Mouse (Mus musculus) C2C12 (cell line): Measurements from ENCODE around the gene Nle1. TPM values are rescaled to one million over a fixed set of nuclear protein-coding genes. Genes with fewer than 3 reads are reported as not detected.
A peak's percentile ranks its signal among the peaks of the same experiment; 100 is the strongest.
"Not testable (repeated sequence)": the region's sequence is repeated elsewhere in the genome, so short reads cannot be mapped to it uniquely, and the experiment has no call there.

Experiments
- H3K27me3 ChIP-seq: one replicate; pipeline ENCODE4 v1.6.1; 2011; ENCODE audit not compliant: control insufficient read depth, insufficient read depth, insufficient read length
- H3K36me3 ChIP-seq: one replicate; pipeline ENCODE4 v1.6.1; 2011; ENCODE audit not compliant: control insufficient read depth, insufficient read depth
- H3K4me3 ChIP-seq: one replicate; pipeline ENCODE4 v1.5.1; 2011; ENCODE audit warnings: mild to moderate bottlenecking, control low read depth; ENCODE audit not compliant: poor library complexity, insufficient read depth, severe bottlenecking
- H3K79me2 ChIP-seq: one replicate; pipeline ENCODE4 v1.6.1; 2011; ENCODE audit not compliant: control insufficient read depth, insufficient read depth
- H3K79me3 ChIP-seq: one replicate; pipeline ENCODE4 v1.6.1; 2011; ENCODE audit warnings: low read depth, control low read depth
- H3ac ChIP-seq: one replicate; pipeline ENCODE3; 2011; ENCODE audit warnings: low read depth; ENCODE audit not compliant: control insufficient read depth, insufficient read length
- CEBPB ChIP-seq: IDR thresholded peaks from one replicate; pipeline ENCODE4 v1.6.1; 2011; ENCODE audit warnings: low read depth, mild to moderate bottlenecking, control low read depth, moderate library complexity
- CTCF ChIP-seq: IDR thresholded peaks from one replicate; pipeline ENCODE4 v1.5.1; 2011; ENCODE audit not compliant: control insufficient read depth, insufficient read depth, insufficient read length
- FOSL1 ChIP-seq: IDR thresholded peaks from one replicate; pipeline ENCODE4 v1.8.0; 2011; ENCODE audit warnings: mild to moderate bottlenecking, low read length; ENCODE audit not compliant: poor library complexity, insufficient read depth, severe bottlenecking
- MAX ChIP-seq: IDR thresholded peaks from one replicate; pipeline ENCODE4 v1.6.1; 2011; ENCODE audit warnings: mild to moderate bottlenecking, control low read depth
- MYOD1 ChIP-seq: IDR thresholded peaks from one replicate; pipeline ENCODE4 v1.6.1; 2011; ENCODE audit warnings: low read depth; ENCODE audit not compliant: control insufficient read depth, insufficient read length
- MYOG ChIP-seq: IDR thresholded peaks from one replicate; pipeline ENCODE4 v1.6.1; 2011; ENCODE audit not compliant: control insufficient read depth, insufficient read length; ENCODE audit errors: extremely low read depth
- USF1 ChIP-seq: IDR thresholded peaks from one replicate; pipeline ENCODE4 v1.6.1; 2011; ENCODE audit warnings: low read depth, mild to moderate bottlenecking, control low read depth, moderate library complexity
- polyA plus RNA-seq: library from polyadenylated mRNA; unstranded; fragments of >200 nt; fragmentation: generic; extraction: Trizol; gene quantifications from one replicate; pipeline ENCODE4 v1.2.1, GENCODE M21; 2012; ENCODE audit warnings: missing spikeins

The Nle1 gene
- polyA plus RNA-seq, 1 experiment, result 46.5 TPM

GRCm38 (mm10) chr11:82950736-82951481 lies 42.7 kb upstream of the Nle1 start, which contains the start of gene Slfn5:
Gene Slfn5 (plus strand): TSS chr11:82951349.
- Histone ChIP-seq H3K79me2 (no peaks in the 10 kb centered on the region), H3ac (no peak within 1 kb of the TSS), H3K27me3 (no peaks in the 10 kb centered on the region), H3K36me3 (no peaks in the 10 kb centered on the region), H3K4me3 (no peak within 1 kb of the TSS), H3K79me3 (no peaks in the 10 kb centered on the region)
- TF ChIP-seq MYOG (no peak), CTCF (no peak), USF1 (no peak), FOSL1 (no peak), CEBPB (no peak), MAX (no peak), MYOD1 (no peak)

GRCm38 (mm10) chr11:82949036-82949435 lies 40.8 kb upstream of the Nle1 start:
- Histone ChIP-seq H3K36me3 (no peaks in the 10 kb centered on the region), H3K79me2 (no peaks in the 10 kb centered on the region), H3K4me3 (no peak overlapping the region), H3K79me3 (no peaks in the 10 kb centered on the region), H3ac (no peak overlapping the region), H3K27me3 (no peaks in the 10 kb centered on the region)
- TF ChIP-seq CTCF, result no peak

GRCm38 (mm10) chr11:82947457-82947856 lies 39.2 kb upstream of the Nle1 start:
- Histone ChIP-seq H3K36me3 (no peaks in the 10 kb centered on the region), H3K79me2 (no peaks in the 10 kb centered on the region), H3K27me3 (no peaks in the 10 kb centered on the region), H3K79me3 (no peaks in the 10 kb centered on the region), H3K4me3 (no peak overlapping the region), H3ac (no peak overlapping the region)
- TF ChIP-seq CTCF (no peak), USF1 (no peak)

GRCm38 (mm10) chr11:82945636-82946035 lies 37.4 kb upstream of the Nle1 start:
- no peaks in the 10 kb centered on the region for H3K36me3 ChIP-seq
- H3K4me3 ChIP-seq, result no peak overlapping the region
- no peaks in the 10 kb centered on the region for H3K27me3 ChIP-seq
- TF ChIP-seq MYOD1 (no peak), MAX (no peak), CEBPB (peak; percentile 66), CTCF (no peak)
- H3K79me2 ChIP-seq, result no peaks in the 10 kb centered on the region
- no peak overlapping the region for H3ac ChIP-seq
- no peaks in the 10 kb centered on the region for H3K79me3 ChIP-seq

GRCm38 (mm10) chr11:82943336-82943735 lies 35.1 kb upstream of the Nle1 start:
- Histone ChIP-seq H3K79me2 (no peaks in the 10 kb centered on the region), H3K4me3 (no peak overlapping the region), H3K27me3 (no peaks in the 10 kb centered on the region), H3ac (no peak overlapping the region), H3K79me3 (no peaks in the 10 kb centered on the region), H3K36me3 (no peaks in the 10 kb centered on the region)
- no peak for TF ChIP-seq CTCF
- no peak for TF ChIP-seq MAX

GRCm38 (mm10) chr11:82933186-82933585 lies 25.0 kb upstream of the Nle1 start:
- Histone ChIP-seq H3K79me3 (no peaks in the 10 kb centered on the region), H3ac (no peak overlapping the region), H3K27me3 (no peaks in the 10 kb centered on the region), H3K4me3 (no peak overlapping the region), H3K36me3 (no peaks in the 10 kb centered on the region), H3K79me2 (no peaks in the 10 kb centered on the region)
- no peak for TF ChIP-seq MAX
- TF ChIP-seq FOSL1, result no peak
- TF ChIP-seq CEBPB, result no peak
- no peak for TF ChIP-seq MYOD1
- TF ChIP-seq MYOG, result no peak
- no peak for TF ChIP-seq CTCF
- no peak for TF ChIP-seq USF1

GRCm38 (mm10) chr11:82931671-82932450 lies 23.6 kb upstream of the Nle1 start:
- not testable (repeated sequence) for H3K4me3 ChIP-seq, H3K27me3 ChIP-seq, H3ac ChIP-seq, H3K36me3 ChIP-seq, H3K79me2 ChIP-seq, H3K79me3 ChIP-seq

GRCm38 (mm10) chr11:82931161-82931560 lies 22.9 kb upstream of the Nle1 start:
- not testable (repeated sequence) for H3K4me3 ChIP-seq, H3ac ChIP-seq, H3K79me2 ChIP-seq, H3K36me3 ChIP-seq, H3K79me3 ChIP-seq, H3K27me3 ChIP-seq

- not testable (repeated sequence) for H3K79me2 ChIP-seq, H3K27me3 ChIP-seq, H3ac ChIP-seq, H3K36me3 ChIP-seq, H3K79me3 ChIP-seq, H3K4me3 ChIP-seq
These were observed 22.3 kb upstream of the Nle1 start for GRCm38 (mm10) chr11:82930391-82930955.
